Mouse (Mus musculus): ENCODE data around the gene Apobr. TPM values are rescaled to one million over a fixed set of nuclear protein-coding genes. Genes with fewer than 3 reads are reported as not detected.
A peak's percentile ranks its signal among the peaks of the same experiment; 100 is the strongest.

The Apobr gene
- polyA plus RNA-seq, 1 experiment from 2014 or later = 0.77 TPM

GRCm38 (mm10) chr7:126566094-126566765, 18.5 kb upstream of the Apobr start, which contains the start of gene Eif3c:
Gene Eif3c, minus strand, starts transcription at chr7:126566411.
- H3K9me3 ChIP-seq (ENCODE audit: control insufficient read depth, low read length) = no peaks in the 10 kb centered on the region
- peak within 1 kb of the TSS; percentile 76 for H3K27ac ChIP-seq (ENCODE audit: low read length)
- WGBS = under 1% methylated on average over 46 of the region's 46 CpGs
- no peaks in the 10 kb centered on the region for H3K27me3 ChIP-seq (replicated peaks; ENCODE audit: control insufficient read depth, insufficient read depth, low read length)
- H3K4me1 ChIP-seq (replicated peaks; ENCODE audit: control insufficient read depth, insufficient read depth, low read length) = peaks cover 8% of the 10 kb centered on the region
- H3K36me3 ChIP-seq (ENCODE audit: control insufficient read depth, insufficient read depth) = peaks cover 20% of the 10 kb centered on the region
- peak within 1 kb of the TSS; percentile 70 for H3K4me3 ChIP-seq (replicated peaks; ENCODE audit: low read length)
- H3K9ac ChIP-seq (replicated peaks; ENCODE audit: low read depth, low read length) = peak within 1 kb of the TSS; percentile 82
- H3K4me2 ChIP-seq (ENCODE audit: low read length) = peak within 1 kb of the TSS; percentile 92
- peak; percentile 96 for ATAC-seq

- no peaks in the 10 kb centered on the region for H3K9me3 ChIP-seq (ENCODE audit: control insufficient read depth, low read length)
- no peak overlapping the region for H3K4me2 ChIP-seq (ENCODE audit: low read length)
- peaks cover 6% of the 10 kb centered on the region for H3K4me1 ChIP-seq (replicated peaks; ENCODE audit: control insufficient read depth, insufficient read depth, low read length)
- peaks cover 7% of the 10 kb centered on the region for H3K36me3 ChIP-seq (ENCODE audit: control insufficient read depth, insufficient read depth)
- H3K27me3 ChIP-seq (replicated peaks; ENCODE audit: control insufficient read depth, insufficient read depth, low read length) = no peaks in the 10 kb centered on the region
- no peak for ATAC-seq
- H3K9ac ChIP-seq (replicated peaks; ENCODE audit: low read depth, low read length) = no peak overlapping the region
- WGBS = 49% methylated on average over 8 of the region's 8 CpGs
- H3K27ac ChIP-seq (ENCODE audit: low read length) = no peak overlapping the region
- H3K4me3 ChIP-seq (replicated peaks; ENCODE audit: low read length) = no peak overlapping the region
Measured at GRCm38 (mm10) chr7:126576946-126577345, 7.8 kb upstream of the Apobr start.

- Histone ChIP-seq H3K4me3 (replicated peaks; ENCODE audit: low read length) (no peak overlapping the region), H3K27ac (ENCODE audit: low read length) (no peak overlapping the region), H3K36me3 (ENCODE audit: control insufficient read depth, insufficient read depth) (peaks cover 7% of the 10 kb centered on the region), H3K4me2 (ENCODE audit: low read length) (no peak overlapping the region), H3K4me1 (replicated peaks; ENCODE audit: control insufficient read depth, insufficient read depth, low read length) (peaks cover 16% of the 10 kb centered on the region), H3K9me3 (ENCODE audit: control insufficient read depth, low read length) (no peaks in the 10 kb centered on the region), H3K9ac (replicated peaks; ENCODE audit: low read depth, low read length) (no peak overlapping the region), H3K27me3 (replicated peaks; ENCODE audit: control insufficient read depth, insufficient read depth, low read length) (no peaks in the 10 kb centered on the region)
- 58% methylated on average over 8 of the region's 8 CpGs for WGBS
- no peak for ATAC-seq
Measured at GRCm38 (mm10) chr7:126579172-126579571, 5.6 kb upstream of the Apobr start.

GRCm38 (mm10) chr7:126581661-126582060, 3.1 kb upstream of the Apobr start:
- Histone ChIP-seq H3K36me3 (ENCODE audit: control insufficient read depth, insufficient read depth) (no peaks in the 10 kb centered on the region), H3K4me2 (ENCODE audit: low read length) (no peak overlapping the region), H3K4me1 (replicated peaks; ENCODE audit: control insufficient read depth, insufficient read depth, low read length) (peaks cover 16% of the 10 kb centered on the region), H3K9me3 (ENCODE audit: control insufficient read depth, low read length) (no peaks in the 10 kb centered on the region), H3K4me3 (replicated peaks; ENCODE audit: low read length) (no peak overlapping the region), H3K9ac (replicated peaks; ENCODE audit: low read depth, low read length) (no peak overlapping the region), H3K27me3 (replicated peaks; ENCODE audit: control insufficient read depth, insufficient read depth, low read length) (0 out of 2 replicates have a peak, but pooled peaks cover 5% of the 10 kb centered on the region), H3K27ac (ENCODE audit: low read length) (no peak overlapping the region)
- ATAC-seq = no peak
- WGBS = 82% methylated on average over 6 of the region's 6 CpGs

- H3K9ac ChIP-seq (replicated peaks; ENCODE audit: low read depth, low read length) = peak overlapping the region; percentile 68
- no peaks in the 10 kb centered on the region for H3K9me3 ChIP-seq (ENCODE audit: control insufficient read depth, low read length)
- peak overlapping the region; percentile 65 for H3K4me3 ChIP-seq (replicated peaks; ENCODE audit: low read length)
- peak; percentile 50 for ATAC-seq
- peaks cover 16% of the 10 kb centered on the region for H3K4me1 ChIP-seq (replicated peaks; ENCODE audit: control insufficient read depth, insufficient read depth, low read length)
- H3K36me3 ChIP-seq (ENCODE audit: control insufficient read depth, insufficient read depth) = no peaks in the 10 kb centered on the region
- peak overlapping the region; percentile 91 for H3K4me2 ChIP-seq (ENCODE audit: low read length)
- WGBS = 1% methylated on average over 20 of the region's 20 CpGs
- no peak overlapping the region for H3K27ac ChIP-seq (ENCODE audit: low read length)
- H3K27me3 ChIP-seq (replicated peaks; ENCODE audit: control insufficient read depth, insufficient read depth, low read length) = 0 out of 2 replicates have a peak, but pooled peaks cover 5% of the 10 kb centered on the region
Measured at GRCm38 (mm10) chr7:126582759-126583158, 2.0 kb upstream of the Apobr start.

GRCm38 (mm10) chr7:126583251-126583709, 1.5 kb upstream of the Apobr start:
- ATAC-seq = peak; percentile 90
- Histone ChIP-seq H3K36me3 (ENCODE audit: control insufficient read depth, insufficient read depth) (no peaks in the 10 kb centered on the region), H3K27me3 (replicated peaks; ENCODE audit: control insufficient read depth, insufficient read depth, low read length) (0 out of 2 replicates have a peak, but pooled peaks cover 5% of the 10 kb centered on the region), H3K27ac (ENCODE audit: low read length) (peak overlapping the region; percentile 95), H3K4me3 (replicated peaks; ENCODE audit: low read length) (peak overlapping the region; percentile 65), H3K9ac (replicated peaks; ENCODE audit: low read depth, low read length) (peak overlapping the region; percentile 68), H3K4me2 (ENCODE audit: low read length) (peak overlapping the region; percentile 91), H3K9me3 (ENCODE audit: control insufficient read depth, low read length) (no peaks in the 10 kb centered on the region), H3K4me1 (replicated peaks; ENCODE audit: control insufficient read depth, insufficient read depth, low read length) (peaks cover 16% of the 10 kb centered on the region)
- 2% methylated on average over 22 of the region's 22 CpGs for WGBS

- H3K4me3 ChIP-seq (replicated peaks; ENCODE audit: low read length) = peak overlapping the region; percentile 65
- H3K27ac ChIP-seq (ENCODE audit: low read length) = peak overlapping the region; percentile 95
- no peaks in the 10 kb centered on the region for H3K36me3 ChIP-seq (ENCODE audit: control insufficient read depth, insufficient read depth)
- peaks cover 16% of the 10 kb centered on the region for H3K4me1 ChIP-seq (replicated peaks; ENCODE audit: control insufficient read depth, insufficient read depth, low read length)
- WGBS = 57% methylated on average over 6 of the region's 6 CpGs
- 0 out of 2 replicates have a peak, but pooled peaks cover 5% of the 10 kb centered on the region for H3K27me3 ChIP-seq (replicated peaks; ENCODE audit: control insufficient read depth, insufficient read depth, low read length)
- peak overlapping the region; percentile 91 for H3K4me2 ChIP-seq (ENCODE audit: low read length)
- no peak for ATAC-seq
- peak overlapping the region; percentile 68; the same call in 1 of the 2 replicates for H3K9ac ChIP-seq (replicated peaks; ENCODE audit: low read depth, low read length)
- no peaks in the 10 kb centered on the region for H3K9me3 ChIP-seq (ENCODE audit: control insufficient read depth, low read length)
Measured at GRCm38 (mm10) chr7:126583761-126584160, 981 bp upstream of the Apobr start.

GRCm38 (mm10) chr7:126585717-126586116, 975 bp downstream of the Apobr start, which contains the start of gene Cln3:
Gene Cln3, minus strand, starts transcription at chr7:126585817.
- WGBS = 73% methylated on average over 6 of the region's 6 CpGs
- H3K9me3 ChIP-seq (ENCODE audit: control insufficient read depth, low read length) = no peaks in the 10 kb centered on the region
- ATAC-seq = no peak

GRCm38 (mm10) chr7:126586839-126587238, 2.1 kb downstream of the Apobr start:
- 0 out of 2 replicates have a peak, but pooled peaks cover 5% of the 10 kb centered on the region for H3K27me3 ChIP-seq (replicated peaks; ENCODE audit: control insufficient read depth, insufficient read depth, low read length)
- peaks cover 11% of the 10 kb centered on the region for H3K4me1 ChIP-seq (replicated peaks; ENCODE audit: control insufficient read depth, insufficient read depth, low read length)
- no peak overlapping the region for H3K4me3 ChIP-seq (replicated peaks; ENCODE audit: low read length)
- no peak for ATAC-seq
- H3K27ac ChIP-seq (ENCODE audit: low read length) = no peak overlapping the region
- no peak overlapping the region for H3K4me2 ChIP-seq (ENCODE audit: low read length)
- 57% methylated on average over 8 of the region's 8 CpGs for WGBS
- H3K36me3 ChIP-seq (ENCODE audit: control insufficient read depth, insufficient read depth) = no peaks in the 10 kb centered on the region
- no peak overlapping the region for H3K9ac ChIP-seq (replicated peaks; ENCODE audit: low read depth, low read length)
- H3K9me3 ChIP-seq (ENCODE audit: control insufficient read depth, low read length) = no peaks in the 10 kb centered on the region

More at GRCm38 (mm10) chr7:126585717-126586116, 975 bp downstream of the Apobr start, which contains the start of gene Cln3:
- Histone ChIP-seq H3K36me3 (ENCODE audit: control insufficient read depth, insufficient read depth) (no peaks in the 10 kb centered on the region), H3K9ac (replicated peaks; ENCODE audit: low read depth, low read length) (no peak within 1 kb of the TSS), H3K4me3 (replicated peaks; ENCODE audit: low read length) (no peak within 1 kb of the TSS), H3K27me3 (replicated peaks; ENCODE audit: control insufficient read depth, insufficient read depth, low read length) (0 out of 2 replicates have a peak, but pooled peaks cover 5% of the 10 kb centered on the region), H3K27ac (ENCODE audit: low read length) (no peak within 1 kb of the TSS), H3K4me2 (ENCODE audit: low read length) (no peak within 1 kb of the TSS), H3K4me1 (replicated peaks; ENCODE audit: control insufficient read depth, insufficient read depth, low read length) (peaks cover 16% of the 10 kb centered on the region)

Measured in forebrain, embryonic 16.5 days (tissue).